Mouse (Mus musculus): ENCODE data around the gene Itga6. TPM values are rescaled to one million over a fixed set of nuclear protein-coding genes. Genes with fewer than 3 reads are reported as not detected.

Gene Itga6
- polyA plus RNA-seq, 1 experiment from 2014 or later: 32.1 TPM

GRCm38 (mm10) chr2:71764961-71765735 lies 19.7 kb downstream of the Itga6 start:
- Histone ChIP-seq H3K4me2 (replicated peaks; ENCODE audit: low read depth) (no peak overlapping the region), H3K4me3 (ENCODE audit: low read depth, low read length) (no peak overlapping the region), H3K9ac (ENCODE audit: low read depth, low read length) (no peak overlapping the region), H3K27ac (ENCODE audit: low read depth, low read length) (no peak overlapping the region), H3K27me3 (replicated peaks; ENCODE audit: control insufficient read depth, insufficient read depth, low read length) (no peaks in the 10 kb centered on the region), H3K36me3 (ENCODE audit: control insufficient read depth, insufficient read depth) (no peaks in the 10 kb centered on the region), H3K9me3 (ENCODE audit: control insufficient read depth) (no peaks in the 10 kb centered on the region), H3K4me1 (replicated peaks; ENCODE audit: control insufficient read depth, insufficient read depth, low read length) (no peaks in the 10 kb centered on the region)
- WGBS: 80% methylated on average over 3 of the region's 3 CpGs
- no peak for ATAC-seq
- TF ChIP-seq CTCF (IDR thresholded peaks at IDR 0.05; ENCODE audit: low read depth): no peak

GRCm38 (mm10) chr2:71766007-71766406 lies 20.6 kb downstream of the Itga6 start:
- Histone ChIP-seq H3K36me3 (ENCODE audit: control insufficient read depth, insufficient read depth) (no peaks in the 10 kb centered on the region), H3K27me3 (replicated peaks; ENCODE audit: control insufficient read depth, insufficient read depth, low read length) (no peaks in the 10 kb centered on the region), H3K9ac (ENCODE audit: low read depth, low read length) (no peak overlapping the region), H3K27ac (ENCODE audit: low read depth, low read length) (no peak overlapping the region), H3K9me3 (ENCODE audit: control insufficient read depth) (no peaks in the 10 kb centered on the region), H3K4me2 (replicated peaks; ENCODE audit: low read depth) (no peak overlapping the region), H3K4me1 (replicated peaks; ENCODE audit: control insufficient read depth, insufficient read depth, low read length) (no peaks in the 10 kb centered on the region), H3K4me3 (ENCODE audit: low read depth, low read length) (no peak overlapping the region)
- no peak for ATAC-seq
- WGBS: 83% methylated on average over 5 of the region's 5 CpGs
- TF ChIP-seq CTCF (IDR thresholded peaks at IDR 0.05; ENCODE audit: low read depth): no peak

GRCm38 (mm10) chr2:71767019-71767610 lies 21.7 kb downstream of the Itga6 start:
- Histone ChIP-seq H3K4me3 (ENCODE audit: low read depth, low read length) (no peak overlapping the region), H3K4me2 (replicated peaks; ENCODE audit: low read depth) (no peak overlapping the region), H3K9me3 (ENCODE audit: control insufficient read depth) (no peaks in the 10 kb centered on the region), H3K36me3 (ENCODE audit: control insufficient read depth, insufficient read depth) (no peaks in the 10 kb centered on the region), H3K9ac (ENCODE audit: low read depth, low read length) (no peak overlapping the region), H3K27ac (ENCODE audit: low read depth, low read length) (no peak overlapping the region), H3K27me3 (replicated peaks; ENCODE audit: control insufficient read depth, insufficient read depth, low read length) (no peaks in the 10 kb centered on the region), H3K4me1 (replicated peaks; ENCODE audit: control insufficient read depth, insufficient read depth, low read length) (no peaks in the 10 kb centered on the region)
- no peak for ATAC-seq
- WGBS: 86% methylated on average over 6 of the region's 6 CpGs
- no peak for TF ChIP-seq CTCF (IDR thresholded peaks at IDR 0.05; ENCODE audit: low read depth)

GRCm38 (mm10) chr2:71771762-71772161 lies 26.3 kb downstream of the Itga6 start:
- Histone ChIP-seq H3K27ac (ENCODE audit: low read depth, low read length) (no peak overlapping the region), H3K4me3 (ENCODE audit: low read depth, low read length) (no peak overlapping the region), H3K36me3 (ENCODE audit: control insufficient read depth, insufficient read depth) (no peaks in the 10 kb centered on the region), H3K9me3 (ENCODE audit: control insufficient read depth) (no peaks in the 10 kb centered on the region), H3K9ac (ENCODE audit: low read depth, low read length) (no peak overlapping the region), H3K4me2 (replicated peaks; ENCODE audit: low read depth) (no peak overlapping the region), H3K4me1 (replicated peaks; ENCODE audit: control insufficient read depth, insufficient read depth, low read length) (no peaks in the 10 kb centered on the region), H3K27me3 (replicated peaks; ENCODE audit: control insufficient read depth, insufficient read depth, low read length) (no peaks in the 10 kb centered on the region)
- 50% methylated on average over 4 of the region's 4 CpGs for WGBS
- no peak for TF ChIP-seq CTCF (IDR thresholded peaks at IDR 0.05; ENCODE audit: low read depth)
- no peak for ATAC-seq

- TF ChIP-seq CTCF (IDR thresholded peaks at IDR 0.05; ENCODE audit: low read depth): no peak
- Histone ChIP-seq H3K9me3 (ENCODE audit: control insufficient read depth) (no peaks in the 10 kb centered on the region), H3K9ac (ENCODE audit: low read depth, low read length) (no peak overlapping the region), H3K27ac (ENCODE audit: low read depth, low read length) (no peak overlapping the region), H3K36me3 (ENCODE audit: control insufficient read depth, insufficient read depth) (no peaks in the 10 kb centered on the region), H3K4me1 (replicated peaks; ENCODE audit: control insufficient read depth, insufficient read depth, low read length) (no peaks in the 10 kb centered on the region), H3K27me3 (replicated peaks; ENCODE audit: control insufficient read depth, insufficient read depth, low read length) (no peaks in the 10 kb centered on the region), H3K4me2 (replicated peaks; ENCODE audit: low read depth) (no peak overlapping the region), H3K4me3 (ENCODE audit: low read depth, low read length) (no peak overlapping the region)
- WGBS: 81% methylated on average over 5 of the region's 5 CpGs
- ATAC-seq: no peak
Observed at GRCm38 (mm10) chr2:71773714-71774113, 28.3 kb downstream of the Itga6 start.

- H3K27me3 ChIP-seq (replicated peaks; ENCODE audit: control insufficient read depth, insufficient read depth, low read length): no peaks in the 10 kb centered on the region
- no peak for ATAC-seq
- TF ChIP-seq CTCF (IDR thresholded peaks at IDR 0.05; ENCODE audit: low read depth): no peak
- H3K36me3 ChIP-seq (ENCODE audit: control insufficient read depth, insufficient read depth): no peaks in the 10 kb centered on the region
- no peaks in the 10 kb centered on the region for H3K9me3 ChIP-seq (ENCODE audit: control insufficient read depth)
- no peak overlapping the region for H3K27ac ChIP-seq (ENCODE audit: low read depth, low read length)
- 61% methylated on average over 10 of the region's 10 CpGs for WGBS
- H3K4me2 ChIP-seq (replicated peaks; ENCODE audit: low read depth): no peak overlapping the region
- no peaks in the 10 kb centered on the region for H3K4me1 ChIP-seq (replicated peaks; ENCODE audit: control insufficient read depth, insufficient read depth, low read length)
- no peak overlapping the region for H3K9ac ChIP-seq (ENCODE audit: low read depth, low read length)
- no peak overlapping the region for H3K4me3 ChIP-seq (ENCODE audit: low read depth, low read length)
Observed at GRCm38 (mm10) chr2:71774246-71774951, 29.0 kb downstream of the Itga6 start.

All from intestine, postnatal 0 days (tissue).